Mouse (Mus musculus) kidney, adult 2 months (tissue): ENCODE measurements at regions not wholly inside any gene's neighbourhood (a gene's known extent, or its start where the extent isn't known, plus 50 kb on each side); places are given as distances from the start of the nearest gene placed in this dataset.

ENCODE experiments used
- CTCF ChIP-seq: fragments of 200-500 bp; conservative IDR thresholded peaks from 2 replicates; pipeline ENCODE4 v1.5.1; 2011; ENCODE audit warnings: low read depth, mild to moderate bottlenecking, control low read depth, low read length, moderate library complexity, mixed read lengths; ENCODE audit not compliant: insufficient read depth, insufficient read length
- POLR2A ChIP-seq: fragments of 200-500 bp; IDR thresholded peaks from one replicate; pipeline ENCODE4 v1.6.1; 2011; ENCODE audit warnings: low read depth, low read length, control low read depth

- TF ChIP-seq CTCF (no peak), POLR2A (no peak)
Observed at GRCm38 (mm10) chr11:14159366-14159765, 439.7 kb upstream of the Pom121l12 start.
